Mouse (Mus musculus) testis, postnatal 14 days (tissue): ENCODE measurements around the gene Fat4.

ENCODE experiments used
- DNase-seq: peaks from one replicate; pipeline ENCODE4 v3.0.0; 2021; ENCODE audit warnings: low spot score

The Fat4 gene

DNA sequence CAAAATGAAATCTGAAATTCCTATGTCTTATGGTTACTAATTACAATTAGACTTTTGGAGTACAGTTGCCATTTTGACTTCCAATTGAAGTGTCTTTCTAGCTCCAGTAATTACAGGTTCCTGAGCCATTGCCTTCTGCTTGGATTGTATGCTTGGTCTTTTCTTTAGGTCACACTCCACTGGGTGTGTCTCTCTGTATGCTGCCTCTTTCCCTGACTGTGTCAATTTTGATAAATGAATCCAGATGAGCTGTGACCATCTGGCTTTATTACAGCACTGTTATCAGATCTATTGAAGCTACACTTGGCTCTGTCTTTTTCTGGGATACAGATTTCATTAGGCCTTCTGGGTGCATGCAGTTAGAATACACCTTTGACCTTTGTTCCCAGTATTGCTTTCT lies 80.7 kb downstream of the Fat4 start:
- DNase-seq = no peak

DNA sequence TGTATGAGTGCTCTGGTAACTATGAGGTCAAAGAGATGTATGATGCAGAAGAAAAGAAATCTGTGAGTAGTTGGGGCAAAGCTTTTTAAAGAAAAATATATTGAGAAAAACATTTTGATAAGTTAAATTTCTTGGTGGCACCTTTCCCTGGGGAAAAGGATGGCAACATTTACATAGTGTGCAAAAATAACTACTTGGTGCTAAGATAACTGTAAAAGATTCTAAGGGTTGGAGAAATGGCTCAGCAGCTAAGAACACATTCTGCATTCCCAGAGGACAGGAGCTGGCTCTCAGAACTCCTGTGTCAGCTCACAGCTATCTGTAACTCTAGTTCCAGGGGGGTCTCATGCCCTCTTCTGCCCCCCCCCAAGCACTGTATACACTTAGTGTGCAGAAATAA lies 99.6 kb downstream of the Fat4 start:
- no peak for DNase-seq

DNA sequence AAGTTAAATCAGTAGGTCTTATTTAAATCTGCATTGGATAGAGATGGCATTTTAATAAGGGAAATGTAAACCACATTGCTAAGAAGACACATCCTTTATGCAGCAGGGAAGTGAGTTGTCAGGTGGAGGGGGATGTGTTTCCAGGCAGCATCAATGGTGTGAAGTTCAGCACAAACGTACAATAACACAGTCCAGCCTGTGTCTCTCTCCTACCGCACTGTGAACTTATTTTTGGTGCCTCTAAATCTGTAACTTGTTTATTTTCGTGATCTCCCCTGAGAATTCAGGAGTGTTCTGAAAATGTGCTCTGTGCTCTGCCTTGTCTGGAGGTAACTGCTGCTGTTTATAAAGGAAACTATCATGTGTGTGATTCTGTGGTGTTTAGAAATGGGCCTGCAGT lies 102.4 kb downstream of the Fat4 start:
- no peak for DNase-seq

DNA sequence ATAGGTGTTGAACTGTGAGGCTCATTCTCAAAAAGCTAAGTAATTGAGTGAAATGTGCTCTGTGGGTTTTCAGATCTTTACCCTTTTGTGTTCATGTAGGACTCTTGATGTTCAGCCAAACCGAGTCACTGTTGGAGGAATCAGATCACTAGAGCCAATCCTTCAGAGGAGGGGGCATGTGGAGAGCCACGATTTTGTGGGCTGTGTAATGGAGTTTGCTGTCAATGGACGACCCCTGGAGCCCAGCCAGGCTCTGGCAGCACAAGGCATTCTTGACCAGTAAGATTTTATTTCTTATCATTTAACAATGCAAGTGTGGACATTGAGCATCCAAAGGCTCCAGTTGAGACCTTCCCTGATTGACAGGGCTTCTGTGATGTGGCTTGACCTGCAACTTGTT lies 113.3 kb downstream of the Fat4 start:
- DNase-seq = no peak

DNA sequence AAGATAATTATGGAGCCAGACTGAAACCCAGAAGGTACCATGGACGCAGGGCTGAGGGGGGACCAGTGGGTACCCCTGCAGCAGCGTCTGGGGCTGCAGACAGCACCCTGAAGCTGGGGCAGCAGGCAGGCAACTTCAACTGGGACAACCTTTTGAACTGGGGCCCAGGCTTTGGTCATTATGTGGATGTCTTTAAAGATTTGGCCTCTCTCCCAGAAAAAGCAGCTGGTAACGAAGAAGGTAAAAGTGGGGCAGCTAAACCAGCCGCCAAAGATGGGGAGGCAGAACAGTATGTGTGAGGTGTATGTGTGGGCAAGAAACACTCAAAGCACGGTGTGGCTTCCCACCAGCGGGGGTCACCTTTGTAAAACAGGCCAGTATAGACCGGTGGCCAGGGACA lies 123.8 kb downstream of the Fat4 start:
- DNase-seq = no peak

DNA sequence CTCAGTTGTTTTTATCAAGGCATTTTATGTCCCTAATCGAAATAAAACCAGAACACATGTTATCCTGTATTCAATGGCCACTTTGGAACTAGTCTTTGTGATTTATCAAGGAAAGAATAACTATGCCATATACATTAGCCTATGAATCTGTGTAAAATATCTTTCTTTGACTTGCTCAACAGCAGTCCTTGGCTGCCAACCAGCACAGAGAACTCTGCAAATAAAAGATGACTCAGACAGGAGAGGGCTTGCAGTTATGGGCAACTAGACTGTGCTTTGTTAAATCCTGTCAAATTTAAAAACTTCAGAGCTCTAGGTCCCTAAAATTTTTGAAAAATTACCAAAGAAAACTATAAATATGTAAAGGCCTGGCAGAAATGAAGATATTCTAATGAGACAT lies 130.9 kb downstream of the Fat4 start:
- DNase-seq = no peak

DNA sequence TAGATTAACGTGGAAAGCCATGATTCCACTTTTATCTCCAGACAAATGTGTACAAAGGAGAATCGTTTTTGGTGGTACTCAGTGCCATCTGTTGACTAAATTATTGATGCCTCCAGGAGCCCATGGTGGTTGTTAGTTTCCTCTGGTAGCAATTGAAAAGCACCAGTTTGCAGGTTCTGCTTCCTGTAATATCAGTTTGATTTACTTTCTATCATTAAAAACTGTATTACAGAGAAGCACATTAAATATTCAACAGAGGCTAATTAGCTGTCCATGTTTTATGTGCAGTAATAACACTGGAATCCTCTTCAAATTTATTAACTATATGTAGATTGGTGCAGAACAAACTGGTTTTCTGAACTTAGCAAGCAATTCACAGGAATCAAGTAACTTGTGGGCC lies 149.4 kb downstream of the Fat4 start:
- DNase-seq = no peak

DNA sequence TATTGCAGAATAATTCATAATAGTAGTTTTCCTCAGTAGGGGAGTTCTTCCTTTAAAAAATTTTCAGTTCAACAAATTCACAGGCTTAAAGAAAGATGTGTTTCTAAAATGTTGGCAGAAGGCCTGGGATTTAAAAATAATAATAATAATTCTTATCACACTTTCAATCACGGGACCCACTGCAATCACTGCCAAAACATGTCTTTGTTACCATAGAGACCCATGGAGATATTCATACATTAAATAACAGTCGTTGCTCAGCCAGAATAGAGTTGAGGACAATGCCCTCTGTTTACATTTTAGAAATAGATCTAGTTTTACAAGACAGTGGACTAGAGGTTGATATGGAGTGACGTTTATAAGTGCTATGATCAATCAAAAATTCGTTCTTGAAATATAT lies 159.7 kb downstream of the Fat4 start:
- no peak for DNase-seq

DNA sequence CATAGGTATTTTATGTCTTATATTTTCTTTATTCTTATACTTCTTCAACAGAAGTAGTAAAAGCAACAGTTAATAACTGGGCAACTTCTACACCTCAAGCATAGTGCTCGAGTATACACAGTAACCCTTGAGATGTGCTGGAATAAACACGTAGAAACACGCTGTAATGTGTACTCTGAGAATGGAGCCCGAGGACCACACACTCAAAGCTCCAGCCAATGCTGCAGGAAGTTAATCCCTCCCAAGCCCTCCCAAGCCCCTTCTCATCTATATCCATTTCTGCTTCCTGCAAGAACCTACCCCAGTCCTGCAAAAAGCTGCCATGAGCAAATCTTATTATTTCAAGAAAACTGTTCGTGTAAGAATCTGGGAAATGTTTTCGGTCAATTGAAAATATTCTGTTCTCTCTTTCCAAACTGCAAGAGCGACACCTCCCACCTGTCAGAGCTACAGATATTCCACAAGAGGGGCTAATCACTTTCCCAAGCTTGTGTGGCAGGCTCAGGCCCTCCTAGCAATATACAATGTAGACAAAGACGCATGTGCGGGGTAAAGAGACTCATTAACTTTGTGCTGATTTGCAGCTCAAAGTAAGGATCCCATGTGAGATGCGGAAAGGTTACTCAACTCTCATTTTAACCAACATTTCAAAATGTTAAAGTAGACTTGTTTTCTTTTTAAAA lies 161.0 kb downstream of the Fat4 start:
- DNase-seq = no peak

DNA sequence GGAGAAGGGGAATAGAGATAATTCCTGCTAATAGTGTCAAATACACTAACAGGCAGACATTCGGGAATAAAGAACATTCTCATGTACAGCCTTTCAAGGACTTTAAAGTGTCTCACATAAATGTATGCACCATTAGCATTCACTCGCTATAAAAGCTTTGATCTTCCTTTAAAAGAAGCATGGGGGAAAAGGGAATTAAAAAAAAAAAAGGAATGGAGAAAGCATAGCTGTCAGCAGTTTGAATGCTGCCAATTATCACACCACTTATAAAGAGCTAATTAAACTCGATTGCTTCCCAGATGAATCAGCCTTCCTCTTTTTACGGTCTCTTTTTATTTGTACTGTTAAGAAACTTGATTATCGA lies 161.5 kb downstream of the Fat4 start:
- no peak for DNase-seq

DNA sequence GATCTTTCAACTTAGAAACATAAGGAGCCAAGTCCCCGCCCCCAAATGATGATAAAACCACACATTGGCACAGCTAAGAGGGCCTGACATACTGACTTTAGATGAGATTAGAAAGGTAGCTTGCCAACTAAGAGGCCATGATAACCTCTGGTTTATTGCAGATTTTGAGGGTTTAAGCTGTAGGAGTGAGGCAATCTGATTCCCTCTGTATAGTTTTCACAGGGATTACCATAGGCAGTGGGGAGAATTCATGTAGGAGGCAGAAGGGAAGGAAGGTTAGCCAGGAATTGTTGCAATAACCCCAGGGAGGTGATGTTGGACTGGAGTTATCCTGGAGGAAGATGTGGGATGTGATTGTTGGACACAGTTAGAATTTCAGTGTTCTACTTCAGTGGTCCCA lies 163.4 kb downstream of the Fat4 start:
- DNase-seq = no peak

DNA sequence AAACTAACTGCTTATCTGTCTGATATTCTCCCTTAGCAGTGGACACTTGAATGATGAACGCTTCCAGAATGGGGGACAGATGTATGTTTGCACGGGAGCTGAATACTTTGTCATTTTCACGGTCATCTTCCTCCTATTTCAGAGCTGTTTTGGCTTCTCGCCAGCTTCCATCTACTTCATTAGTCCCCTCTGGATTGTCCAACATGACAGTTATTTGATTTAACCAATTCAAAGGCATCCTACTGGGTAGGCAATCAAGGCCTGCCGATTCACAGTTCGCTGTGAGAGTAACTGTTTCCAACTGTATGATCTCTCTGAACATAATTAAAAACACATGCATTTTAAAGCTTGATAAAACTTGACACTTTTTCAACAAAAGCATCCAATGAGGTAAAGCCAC lies 166.3 kb downstream of the Fat4 start:
- no peak for DNase-seq
